Mouse (Mus musculus): ENCODE data around the gene Otud5. TPM values are rescaled to one million over a fixed set of nuclear protein-coding genes. Genes with fewer than 3 reads are reported as not detected.
A peak's percentile ranks its signal among the peaks of the same experiment; 100 is the strongest.
"Not testable (repeated sequence)": the region's sequence is repeated elsewhere in the genome, so short reads cannot be mapped to it uniquely, and the experiment has no call there.

Gene Otud5
- total and polyA plus RNA-seq, 2 experiments from 2014 or later: 37.0 to 61.2 TPM

- H3K27me3 ChIP-seq (ENCODE audit: insufficient read depth, low read length); H3K4me3 ChIP-seq (ENCODE audit: low read depth, low read length); H3K27ac ChIP-seq (ENCODE audit: low read depth, low read length); ATAC-seq (ENCODE audit: low FRiP score); H3K4me2 ChIP-seq (ENCODE audit: low read depth, low read length, poor library complexity, severe bottlenecking); H3K4me1 ChIP-seq (ENCODE audit: insufficient read depth, low read length); H3K9ac ChIP-seq (replicated peaks; ENCODE audit: low read length, poor library complexity, severe bottlenecking); H3K36me3 ChIP-seq (ENCODE audit: insufficient read depth, low read length); H3K9me3 ChIP-seq (ENCODE audit: low read length); DNase-seq (ENCODE audit: low spot score): not testable (repeated sequence)
- WGBS: 25% methylated on average over 3 of the region's 3 CpGs
- TF ChIP-seq CTCF (IDR thresholded peaks at IDR 0.05): peak; percentile 37
Observed at GRCm38 (mm10) chrX:7915669-7916068, 74.5 kb downstream of the Otud5 start.

- ATAC-seq (ENCODE audit: low FRiP score); H3K4me1 ChIP-seq (ENCODE audit: insufficient read depth, low read length); H3K27me3 ChIP-seq (ENCODE audit: insufficient read depth, low read length); H3K4me2 ChIP-seq (ENCODE audit: low read depth, low read length, poor library complexity, severe bottlenecking); H3K27ac ChIP-seq (ENCODE audit: low read depth, low read length); H3K36me3 ChIP-seq (ENCODE audit: insufficient read depth, low read length); H3K9ac ChIP-seq (replicated peaks; ENCODE audit: low read length, poor library complexity, severe bottlenecking); DNase-seq (ENCODE audit: low spot score); H3K9me3 ChIP-seq (ENCODE audit: low read length); H3K4me3 ChIP-seq (ENCODE audit: low read depth, low read length): not testable (repeated sequence)
- 79% methylated on average over 6 of the region's 6 CpGs for WGBS
Observed at GRCm38 (mm10) chrX:7917960-7918359, 76.8 kb downstream of the Otud5 start.

GRCm38 (mm10) chrX:7919601-7920383, 78.6 kb downstream of the Otud5 start, which contains the start of gene Pcsk1n:
Gene Pcsk1n (plus strand): TSS chrX:7919822.
- 14% methylated on average over 33 of the region's 40 CpGs for WGBS
- peak within 1 kb of the TSS; percentile 77 for H3K9ac ChIP-seq (replicated peaks; ENCODE audit: low read length, poor library complexity, severe bottlenecking)
- no peaks in the 10 kb centered on the region; the same call in 1 of the 2 replicates for H3K36me3 ChIP-seq (ENCODE audit: insufficient read depth, low read length)
- no peaks in the 10 kb centered on the region for H3K27me3 ChIP-seq (ENCODE audit: insufficient read depth, low read length)
- no peak for TF ChIP-seq CTCF (IDR thresholded peaks at IDR 0.05)
- H3K4me2 ChIP-seq (ENCODE audit: low read depth, low read length, poor library complexity, severe bottlenecking): peak within 1 kb of the TSS; percentile 62
- no peaks in the 10 kb centered on the region for H3K9me3 ChIP-seq (ENCODE audit: low read length)
- H3K4me3 ChIP-seq (ENCODE audit: low read depth, low read length): peak within 1 kb of the TSS; percentile 48
- peak; percentile 88 for DNase-seq (ENCODE audit: low spot score)
- no peaks in the 10 kb centered on the region for H3K4me1 ChIP-seq (ENCODE audit: insufficient read depth, low read length)
- peak within 1 kb of the TSS; percentile 77 for H3K27ac ChIP-seq (ENCODE audit: low read depth, low read length)
- ATAC-seq (ENCODE audit: low FRiP score): peak; percentile 91

- ATAC-seq (ENCODE audit: low FRiP score) (no peak), DNase-seq (ENCODE audit: low spot score) (peak; percentile 14)
- 16% methylated on average over 31 of the region's 48 CpGs for WGBS
- H3K9ac ChIP-seq (replicated peaks; ENCODE audit: low read length, poor library complexity, severe bottlenecking): peak overlapping the region; percentile 77
- TF ChIP-seq CTCF (IDR thresholded peaks at IDR 0.05): no peak
- peak overlapping the region; percentile 48 for H3K4me3 ChIP-seq (ENCODE audit: low read depth, low read length)
- H3K27me3 ChIP-seq (ENCODE audit: insufficient read depth, low read length): no peaks in the 10 kb centered on the region
- no peaks in the 10 kb centered on the region for H3K4me1 ChIP-seq (ENCODE audit: insufficient read depth, low read length)
- no peaks in the 10 kb centered on the region for H3K9me3 ChIP-seq (ENCODE audit: low read length)
- H3K27ac ChIP-seq (ENCODE audit: low read depth, low read length): peak overlapping the region; percentile 77
- peak overlapping the region; percentile 62 for H3K4me2 ChIP-seq (ENCODE audit: low read depth, low read length, poor library complexity, severe bottlenecking)
- no peaks in the 10 kb centered on the region; the same call in 1 of the 2 replicates for H3K36me3 ChIP-seq (ENCODE audit: insufficient read depth, low read length)
Observed at GRCm38 (mm10) chrX:7922032-7922431, 80.9 kb downstream of the Otud5 start.

MicroRNAs encoded within 50 kb of the gene (microRNA counts, 519-probe panel; counts per million panel counts)
- microRNA mmu-miR-1198: 4,101 counts per million, percentile 82 among the panel's probes with 10 or more counts

Small RNAs within 50 kb of the gene (microRNA-seq; reads per million reads assigned to microRNA genes)
- gene Mir1198 (ENCODE audit: borderline number of aligned reads): 55.6 reads per million, percentile 38 among the genes with 10 or more reads in this experiment

Other genes with a start within 250 kb of the Otud5 start
- 29.6 and 32.3 TPM in 2 replicates for gene Ccdc22, start 235.8 kb upstream of the Otud5 start, total RNA-seq (2014; rRNA removed)
- 19.9 and 20.0 TPM in 2 replicates for gene Ccdc22, start 235.8 kb upstream of the Otud5 start, polyA plus RNA-seq (2015; fragmentation: Nextera tagmentation; extraction: Ambion mirVana)
- gene Cacna1f, start 234.3 kb upstream of the Otud5 start, total RNA-seq (2014; rRNA removed): 0.05 and 1.0 TPM in 2 replicates
- gene Cacna1f, start 234.3 kb upstream of the Otud5 start, polyA plus RNA-seq (2015; fragmentation: Nextera tagmentation; extraction: Ambion mirVana): 0.16 and 0.20 TPM in 2 replicates
- 431 and 492 TPM in 2 replicates for gene Syp, start 202.9 kb upstream of the Otud5 start, total RNA-seq (2014; rRNA removed)
- gene Syp, start 202.9 kb upstream of the Otud5 start, polyA plus RNA-seq (2015; fragmentation: Nextera tagmentation; extraction: Ambion mirVana): 329 and 360 TPM in 2 replicates
- 0.99 and 1.6 TPM in 2 replicates for gene Prickle3, start 184.1 kb upstream of the Otud5 start, total RNA-seq (2014; rRNA removed)
- 1.1 and 1.3 TPM in 2 replicates for gene Prickle3, start 184.1 kb upstream of the Otud5 start, polyA plus RNA-seq (2015; fragmentation: Nextera tagmentation; extraction: Ambion mirVana)
- 9.1 and 16.4 TPM in 2 replicates for gene Plp2, start 170.0 kb upstream of the Otud5 start, total RNA-seq (2014; rRNA removed)
- 18.9 and 20.0 TPM in 2 replicates for gene Plp2, start 170.0 kb upstream of the Otud5 start, polyA plus RNA-seq (2015; fragmentation: Nextera tagmentation; extraction: Ambion mirVana)
- gene Magix, start 160.1 kb upstream of the Otud5 start, total RNA-seq (2014; rRNA removed): not detected in 2 replicates
- gene Magix, start 160.1 kb upstream of the Otud5 start, polyA plus RNA-seq (2015; fragmentation: Nextera tagmentation; extraction: Ambion mirVana): 0.07 and 0.13 TPM in 2 replicates
- 11.9 and 25.1 TPM in 2 replicates for gene Gpkow, start 144.2 kb upstream of the Otud5 start, total RNA-seq (2014; rRNA removed)
- gene Gpkow, start 144.2 kb upstream of the Otud5 start, polyA plus RNA-seq (2015; fragmentation: Nextera tagmentation; extraction: Ambion mirVana): 41.6 and 42.3 TPM in 2 replicates
- gene Wdr45, start 127.0 kb upstream of the Otud5 start, total RNA-seq (2014; rRNA removed): 34.6 and 42.0 TPM in 2 replicates
- 27.2 and 30.5 TPM in 2 replicates for gene Wdr45, start 127.0 kb upstream of the Otud5 start, polyA plus RNA-seq (2015; fragmentation: Nextera tagmentation; extraction: Ambion mirVana)
- 0.71 TPM in 1 of 2 replicates, not detected in the other for gene Gm45208, start 119.1 kb upstream of the Otud5 start, total RNA-seq (2014; rRNA removed)
- not detected in 2 replicates for gene Gm45208, start 119.1 kb upstream of the Otud5 start, polyA plus RNA-seq (2015; fragmentation: Nextera tagmentation; extraction: Ambion mirVana)
- 110 and 134 TPM in 2 replicates for gene Praf2, start 112.9 kb upstream of the Otud5 start, total RNA-seq (2014; rRNA removed)
- 136 and 146 TPM in 2 replicates for gene Praf2, start 112.9 kb upstream of the Otud5 start, polyA plus RNA-seq (2015; fragmentation: Nextera tagmentation; extraction: Ambion mirVana)
- gene Ccdc120, start 90.5 kb upstream of the Otud5 start, total RNA-seq (2014; rRNA removed): 272 and 352 TPM in 2 replicates
- 64.9 and 71.6 TPM in 2 replicates for gene Ccdc120, start 90.5 kb upstream of the Otud5 start, polyA plus RNA-seq (2015; fragmentation: Nextera tagmentation; extraction: Ambion mirVana)
- 21.0 and 22.3 TPM in 2 replicates for gene Tfe3, start 78.8 kb upstream of the Otud5 start, total RNA-seq (2014; rRNA removed)
- gene Tfe3, start 78.8 kb upstream of the Otud5 start, polyA plus RNA-seq (2015; fragmentation: Nextera tagmentation; extraction: Ambion mirVana): 20.0 and 21.0 TPM in 2 replicates
- gene Gripap1, start 51.6 kb upstream of the Otud5 start, total RNA-seq (2014; rRNA removed): 27.2 and 36.3 TPM in 2 replicates
- 63.9 and 68.4 TPM in 2 replicates for gene Gripap1, start 51.6 kb upstream of the Otud5 start, polyA plus RNA-seq (2015; fragmentation: Nextera tagmentation; extraction: Ambion mirVana)
- gene Kcnd1, start 19.1 kb upstream of the Otud5 start, total RNA-seq (2014; rRNA removed): 3.1 and 5.2 TPM in 2 replicates
- 4.6 and 5.3 TPM in 2 replicates for gene Kcnd1, start 19.1 kb upstream of the Otud5 start, polyA plus RNA-seq (2015; fragmentation: Nextera tagmentation; extraction: Ambion mirVana)
- gene Pim2, start 36.9 kb downstream of the Otud5 start, total RNA-seq (2014; rRNA removed): 12.7 and 17.4 TPM in 2 replicates
- gene Pim2, start 36.9 kb downstream of the Otud5 start, polyA plus RNA-seq (2015; fragmentation: Nextera tagmentation; extraction: Ambion mirVana): 20.4 and 20.9 TPM in 2 replicates
- gene Slc35a2, start 42.7 kb downstream of the Otud5 start, total RNA-seq (2014; rRNA removed): 50.2 and 67.0 TPM in 2 replicates
- gene Slc35a2, start 42.7 kb downstream of the Otud5 start, polyA plus RNA-seq (2015; fragmentation: Nextera tagmentation; extraction: Ambion mirVana): 42.9 and 46.2 TPM in 2 replicates
- 136 and 143 TPM in 2 replicates for gene Pqbp1, start 57.9 kb downstream of the Otud5 start, total RNA-seq (2014; rRNA removed)
- gene Pqbp1, start 57.9 kb downstream of the Otud5 start, polyA plus RNA-seq (2015; fragmentation: Nextera tagmentation; extraction: Ambion mirVana): 232 and 234 TPM in 2 replicates
- 42.6 and 43.4 TPM in 2 replicates for gene Timm17b, start 58.0 kb downstream of the Otud5 start, total RNA-seq (2014; rRNA removed)
- gene Timm17b, start 58.0 kb downstream of the Otud5 start, polyA plus RNA-seq (2015; fragmentation: Nextera tagmentation; extraction: Ambion mirVana): 141 and 145 TPM in 2 replicates
- gene Gm10491, start 66.5 kb downstream of the Otud5 start, total RNA-seq (2014; rRNA removed): not detected in 2 replicates
- not detected in 2 replicates for gene Gm10491, start 66.5 kb downstream of the Otud5 start, polyA plus RNA-seq (2015; fragmentation: Nextera tagmentation; extraction: Ambion mirVana)
- not detected in 2 replicates for gene Gm10490, start 68.2 kb downstream of the Otud5 start, total RNA-seq (2014; rRNA removed)
- not detected in 2 replicates for gene Gm10490, start 68.2 kb downstream of the Otud5 start, polyA plus RNA-seq (2015; fragmentation: Nextera tagmentation; extraction: Ambion mirVana)
- 111 and 161 TPM in 2 replicates for gene Pcsk1n, start 78.5 kb downstream of the Otud5 start, total RNA-seq (2014; rRNA removed)
- 534 and 561 TPM in 2 replicates for gene Pcsk1n, start 78.5 kb downstream of the Otud5 start, polyA plus RNA-seq (2015; fragmentation: Nextera tagmentation; extraction: Ambion mirVana)
- gene Eras, start 87.2 kb downstream of the Otud5 start, total RNA-seq (2014; rRNA removed): not detected in 2 replicates
- gene Eras, start 87.2 kb downstream of the Otud5 start, polyA plus RNA-seq (2015; fragmentation: Nextera tagmentation; extraction: Ambion mirVana): not detected in 2 replicates
- gene Hdac6, start 106.5 kb downstream of the Otud5 start, total RNA-seq (2014; rRNA removed): 103 and 111 TPM in 2 replicates
- gene Hdac6, start 106.5 kb downstream of the Otud5 start, polyA plus RNA-seq (2015; fragmentation: Nextera tagmentation; extraction: Ambion mirVana): 65.5 and 68.3 TPM in 2 replicates
- gene Gata1, start 136.7 kb downstream of the Otud5 start, total RNA-seq (2014; rRNA removed): not detected in 2 replicates
- gene Gata1, start 136.7 kb downstream of the Otud5 start, polyA plus RNA-seq (2015; fragmentation: Nextera tagmentation; extraction: Ambion mirVana): not detected in 2 replicates
- gene Glod5, start 177.1 kb downstream of the Otud5 start, total RNA-seq (2014; rRNA removed): 2.4 TPM in 1 of 2 replicates, not detected in the other
- 0.81 and 1.1 TPM in 2 replicates for gene Glod5, start 177.1 kb downstream of the Otud5 start, polyA plus RNA-seq (2015; fragmentation: Nextera tagmentation; extraction: Ambion mirVana)
- gene Suv39h1, start 233.4 kb downstream of the Otud5 start, total RNA-seq (2014; rRNA removed): 32.0 and 45.0 TPM in 2 replicates
- 34.8 and 35.4 TPM in 2 replicates for gene Suv39h1, start 233.4 kb downstream of the Otud5 start, polyA plus RNA-seq (2015; fragmentation: Nextera tagmentation; extraction: Ambion mirVana)
- 0.52 and 0.60 TPM in 2 replicates for gene Was, start 249.1 kb downstream of the Otud5 start, total RNA-seq (2014; rRNA removed)
- 0.15 and 0.30 TPM in 2 replicates for gene Was, start 249.1 kb downstream of the Otud5 start, polyA plus RNA-seq (2015; fragmentation: Nextera tagmentation; extraction: Ambion mirVana)